Mouse (Mus musculus): ENCODE results near the gene Tespa1. TPM values are rescaled to one million over a fixed set of nuclear protein-coding genes. Genes with fewer than 3 reads are reported as not detected.
"Not testable (repeated sequence)": the region's sequence is repeated elsewhere in the genome, so short reads cannot be mapped to it uniquely, and the experiment has no call there.

Gene Tespa1
- total RNA-seq, 1 experiment from 2014 or later = 123 TPM

- peak; percentile 67 to 71 for ATAC-seq (replicated peaks in 1 of 2; ENCODE audit: insufficient read depth in 1 of 2, low FRiP score in 2 of 2, low TSS enrichment in 1 of 2, low read depth in 1 of 2, poor library complexity in 2 of 2, severe bottlenecking in 2 of 2)
Measured at GRCm38 (mm10) chr10:130330711-130331110, 8.0 kb downstream of the Tespa1 start.

GRCm38 (mm10) chr10:130336385-130336784 lies 13.7 kb downstream of the Tespa1 start:
- ATAC-seq (replicated peaks in 1 of 2; ENCODE audit: insufficient read depth in 1 of 2, low FRiP score in 2 of 2, low TSS enrichment in 1 of 2, low read depth in 1 of 2, poor library complexity in 2 of 2, severe bottlenecking in 2 of 2) = peak; percentile 47 to 59; a peak in 3 of 4 replicates

GRCm38 (mm10) chr10:130337581-130337980 lies 14.9 kb downstream of the Tespa1 start:
- peak; percentile 92 to 93 for ATAC-seq (replicated peaks in 1 of 2; ENCODE audit: insufficient read depth in 1 of 2, low FRiP score in 2 of 2, low TSS enrichment in 1 of 2, low read depth in 1 of 2, poor library complexity in 2 of 2, severe bottlenecking in 2 of 2)

DNA sequence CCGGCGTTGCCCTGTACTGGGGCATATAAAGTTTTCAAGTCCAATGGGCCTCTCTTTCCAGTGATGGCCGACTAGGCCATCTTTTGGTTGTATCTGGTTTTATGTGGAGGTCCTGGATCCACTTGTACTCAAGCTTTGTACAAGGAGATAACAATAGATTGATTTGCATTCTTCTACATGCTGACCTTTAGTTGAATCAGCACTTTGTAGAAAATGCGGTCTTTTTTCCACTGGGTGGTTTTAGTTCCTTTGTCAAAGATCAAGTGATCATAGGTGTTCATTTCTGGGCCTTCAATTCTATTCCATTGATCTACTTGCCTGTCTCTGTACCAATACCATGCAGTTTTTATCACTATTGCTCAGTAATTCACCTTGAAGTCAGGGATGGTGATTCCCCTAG lies 17.4 kb downstream of the Tespa1 start:
- ATAC-seq (replicated peaks in 1 of 2; ENCODE audit: insufficient read depth in 1 of 2, low FRiP score in 2 of 2, low TSS enrichment in 1 of 2, low read depth in 1 of 2, poor library complexity in 2 of 2, severe bottlenecking in 2 of 2) = not testable (repeated sequence)

DNA sequence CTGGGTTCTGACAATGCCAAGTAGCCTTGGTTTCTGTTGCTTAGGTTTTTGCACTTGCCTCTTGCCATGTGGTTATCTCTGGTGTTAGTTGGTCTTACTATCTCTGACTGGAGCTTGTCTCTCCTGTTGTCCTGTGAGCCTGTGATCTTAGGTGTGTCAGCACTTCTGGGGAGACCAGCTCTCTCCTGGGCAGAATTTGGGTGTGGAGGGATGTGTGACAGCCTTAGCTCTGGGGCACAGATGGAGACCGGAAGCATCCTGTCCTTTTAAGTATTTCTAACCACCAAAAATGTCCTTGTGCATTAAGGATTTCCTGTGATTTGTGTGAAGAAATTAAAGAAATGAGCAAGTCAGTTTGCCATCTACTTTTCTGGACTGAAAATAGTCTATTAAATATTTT lies 21.4 kb downstream of the Tespa1 start:
- ATAC-seq (replicated peaks in 1 of 2; ENCODE audit: insufficient read depth in 1 of 2, low FRiP score in 2 of 2, low TSS enrichment in 1 of 2, low read depth in 1 of 2, poor library complexity in 2 of 2, severe bottlenecking in 2 of 2) = peak in 1 of 2 experiments; percentile 32; a peak in 1 of 4 replicates

GRCm38 (mm10) chr10:130363438-130364164 lies 40.9 kb downstream of the Tespa1 start:
- peak; percentile 63 to 87 for ATAC-seq (replicated peaks in 1 of 2; ENCODE audit: insufficient read depth in 1 of 2, low FRiP score in 2 of 2, low TSS enrichment in 1 of 2, low read depth in 1 of 2, poor library complexity in 2 of 2, severe bottlenecking in 2 of 2)

DNA sequence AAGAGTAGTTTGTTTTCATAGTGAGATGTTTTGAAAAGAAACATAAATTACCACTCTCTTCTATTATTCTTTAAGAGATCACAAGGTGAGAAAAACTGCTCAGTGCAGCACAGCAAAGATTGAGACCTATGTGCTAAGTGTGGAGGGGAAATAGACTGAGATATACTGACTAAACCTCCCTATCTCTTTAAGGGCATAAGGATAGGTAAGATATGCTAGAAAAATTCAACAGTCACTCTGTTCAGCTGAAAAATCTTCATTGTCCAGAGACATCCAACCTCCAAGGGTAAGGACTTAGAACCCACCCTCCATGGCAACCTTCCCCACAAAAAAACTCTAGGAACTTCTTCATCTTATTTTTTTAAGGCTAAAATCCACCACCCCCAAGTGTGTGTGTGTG lies 42.1 kb downstream of the Tespa1 start:
- ATAC-seq (replicated peaks in 1 of 2; ENCODE audit: insufficient read depth in 1 of 2, low FRiP score in 2 of 2, low TSS enrichment in 1 of 2, low read depth in 1 of 2, poor library complexity in 2 of 2, severe bottlenecking in 2 of 2) = no peak

GRCm38 (mm10) chr10:130368384-130368783 lies 45.7 kb downstream of the Tespa1 start:
- ATAC-seq (replicated peaks in 1 of 2; ENCODE audit: insufficient read depth in 1 of 2, low FRiP score in 2 of 2, low TSS enrichment in 1 of 2, low read depth in 1 of 2, poor library complexity in 2 of 2, severe bottlenecking in 2 of 2) = no peak

DNA sequence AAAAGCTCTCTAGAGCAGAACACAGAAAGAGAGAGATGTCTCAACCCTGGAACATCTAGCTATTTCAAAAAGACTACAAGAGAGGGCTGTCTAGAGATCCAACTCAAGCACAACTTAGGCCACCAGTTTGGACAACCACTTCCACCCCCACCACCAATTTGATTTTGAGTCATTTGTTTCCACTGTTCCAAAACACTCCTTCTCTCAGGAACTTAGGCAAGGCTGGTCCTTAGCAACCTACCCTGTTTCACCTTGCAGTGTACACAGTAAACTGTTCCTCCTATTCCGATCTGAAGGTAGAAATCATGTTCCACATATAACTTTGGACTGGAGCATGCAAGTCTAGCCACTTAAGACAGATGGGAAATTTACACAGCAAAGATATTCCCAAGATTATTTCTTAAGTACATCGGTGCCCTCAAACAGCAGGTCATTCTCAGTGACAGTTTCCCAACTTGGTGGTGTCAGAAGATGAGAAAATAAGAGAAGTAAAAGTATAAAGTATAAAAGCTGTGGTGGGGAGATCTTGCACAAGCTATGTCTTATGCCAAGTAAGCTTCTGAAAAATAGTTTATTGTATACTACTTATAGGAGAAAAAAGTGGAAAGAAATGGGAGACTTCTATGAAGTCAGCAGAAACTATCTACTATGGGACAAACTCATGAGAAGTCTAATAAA lies 47.5 kb downstream of the Tespa1 start:
- no peak for ATAC-seq (replicated peaks in 1 of 2; ENCODE audit: insufficient read depth in 1 of 2, low FRiP score in 2 of 2, low TSS enrichment in 1 of 2, low read depth in 1 of 2, poor library complexity in 2 of 2, severe bottlenecking in 2 of 2)

GRCm38 (mm10) chr10:130371644-130372043 lies 49.0 kb downstream of the Tespa1 start:
- no peak for ATAC-seq (replicated peaks in 1 of 2; ENCODE audit: insufficient read depth in 1 of 2, low FRiP score in 2 of 2, low TSS enrichment in 1 of 2, low read depth in 1 of 2, poor library complexity in 2 of 2, severe bottlenecking in 2 of 2)

GRCm38 (mm10) chr10:130372491-130373173 lies 50.0 kb downstream of the Tespa1 start:
- ATAC-seq (replicated peaks in 1 of 2; ENCODE audit: insufficient read depth in 1 of 2, low FRiP score in 2 of 2, low TSS enrichment in 1 of 2, low read depth in 1 of 2, poor library complexity in 2 of 2, severe bottlenecking in 2 of 2) = peak in 1 of 2 experiments; percentile 38; a peak in 1 of 4 replicates

DNA sequence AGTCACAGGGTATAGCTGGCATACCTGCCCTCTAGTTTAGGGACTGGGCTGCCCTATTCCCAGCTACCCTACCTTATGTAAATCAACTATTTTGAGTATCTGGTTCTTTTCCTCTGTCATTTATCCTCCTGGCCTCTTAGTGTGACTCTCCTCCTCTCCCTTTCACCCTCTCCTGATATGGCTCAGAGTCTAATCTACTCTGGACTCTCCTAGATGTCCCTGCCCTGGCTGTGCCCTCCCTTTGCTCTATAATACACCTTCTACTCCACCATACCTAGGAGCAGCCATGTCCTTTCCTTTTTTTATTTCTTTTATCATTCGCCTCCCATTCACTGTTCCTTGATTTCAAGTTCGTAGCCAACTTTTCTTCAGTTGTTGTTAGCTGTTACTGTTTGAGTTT lies 52.5 kb downstream of the Tespa1 start:
- no peak for ATAC-seq (replicated peaks in 1 of 2; ENCODE audit: insufficient read depth in 1 of 2, low FRiP score in 2 of 2, low TSS enrichment in 1 of 2, low read depth in 1 of 2, poor library complexity in 2 of 2, severe bottlenecking in 2 of 2)

DNA sequence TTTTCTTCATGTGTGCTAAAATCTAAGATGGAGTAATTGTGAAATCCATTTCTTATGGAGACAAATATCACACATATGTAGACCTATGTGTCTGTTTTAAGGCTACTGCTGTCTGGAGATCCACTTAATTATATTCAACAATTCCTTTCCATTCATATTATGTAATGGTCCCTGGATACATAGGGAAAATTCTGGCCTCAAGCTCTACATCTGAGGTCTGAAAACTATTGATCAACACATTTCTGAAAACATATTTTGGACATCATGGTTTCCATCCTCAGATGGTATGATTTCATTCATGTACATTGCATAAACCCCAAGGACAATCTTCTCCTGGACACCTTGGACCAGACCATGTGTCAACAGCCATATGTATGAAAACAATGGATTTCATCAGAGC lies 71.6 kb downstream of the Tespa1 start, which contains the start of gene Vmn2r84:
Vmn2r84 (minus strand) TSS at position 101 of the 400 bp plus-strand sequence.
- ATAC-seq (replicated peaks in 1 of 2; ENCODE audit: insufficient read depth in 1 of 2, low FRiP score in 2 of 2, low TSS enrichment in 1 of 2, low read depth in 1 of 2, poor library complexity in 2 of 2, severe bottlenecking in 2 of 2) = no peak

DNA sequence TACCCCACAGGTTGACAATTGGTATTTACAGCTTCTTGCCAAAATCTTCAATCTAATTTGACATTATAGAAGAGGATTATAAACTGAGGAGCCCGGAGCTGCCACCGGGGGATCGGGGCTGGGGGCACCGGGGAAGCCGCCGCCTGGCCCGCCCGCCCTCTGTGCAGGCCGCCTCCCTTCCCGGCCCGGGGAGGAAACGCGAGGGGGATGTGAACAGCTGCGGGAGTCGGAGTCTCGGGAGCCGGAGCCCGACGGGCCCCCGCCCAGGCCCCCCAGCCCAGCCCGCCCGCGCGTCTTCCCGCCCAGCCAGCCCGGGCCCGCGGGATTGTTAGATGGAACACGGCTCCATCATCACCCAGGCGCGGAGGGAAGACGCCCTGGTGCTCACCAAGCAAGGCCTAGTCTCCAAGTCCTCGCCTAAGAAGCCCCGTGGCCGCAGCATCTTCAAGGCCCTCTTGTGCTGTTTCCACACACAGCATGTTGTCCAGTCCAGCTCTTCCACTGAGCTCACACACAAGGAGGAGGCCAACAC lies 89.6 kb downstream of the Tespa1 start:
- ATAC-seq (replicated peaks in 1 of 2; ENCODE audit: insufficient read depth in 1 of 2, low FRiP score in 2 of 2, low TSS enrichment in 1 of 2, low read depth in 1 of 2, poor library complexity in 2 of 2, severe bottlenecking in 2 of 2) = not testable (repeated sequence)

Measured in hematopoietic stem cell, adult 5-6 weeks (primary cell).